Mouse (Mus musculus): ENCODE measurements at regions not wholly inside any gene's neighbourhood (a gene's known extent, or its start where the extent isn't known, plus 50 kb on each side); places are given as distances from the start of the nearest gene placed in this dataset.

- Histone ChIP-seq H3K9ac (replicated peaks) (no peak overlapping the region), H3K36me3 (no peaks in the 10 kb centered on the region), H3K4me3 (no peak overlapping the region), H3K9me3 (0 out of 2 replicates have a peak, but pooled peaks cover 2% of the 10 kb centered on the region), H3K4me1 (no peaks in the 10 kb centered on the region), H3K4me2 (replicated peaks) (no peak overlapping the region), H3K27me3 (no peaks in the 10 kb centered on the region), H3K27ac (replicated peaks) (no peak overlapping the region)
- 49% methylated on average over 3 of the region's 3 CpGs for WGBS
- ATAC-seq (ENCODE audit: low FRiP score, low read depth), result no peak
Observed at GRCm38 (mm10) chr11:66789997-66790396, 121.8 kb upstream of the Pirt start.

GRCm38 (mm10) chr11:66806887-66807286 is 104.9 kb upstream of the Pirt start:
- H3K4me1 ChIP-seq, result no peaks in the 10 kb centered on the region
- no peak for ATAC-seq (ENCODE audit: low FRiP score, low read depth)
- no peak overlapping the region for H3K27ac ChIP-seq (replicated peaks)
- no peak overlapping the region for H3K9ac ChIP-seq (replicated peaks)
- no peaks in the 10 kb centered on the region for H3K27me3 ChIP-seq
- 97% methylated on average over 5 of the region's 5 CpGs for WGBS
- H3K36me3 ChIP-seq, result no peaks in the 10 kb centered on the region
- H3K9me3 ChIP-seq, result no peaks in the 10 kb centered on the region
- no peak overlapping the region for H3K4me3 ChIP-seq
- no peak overlapping the region for H3K4me2 ChIP-seq (replicated peaks)

GRCm38 (mm10) chr11:66813310-66813709 is 98.5 kb upstream of the Pirt start:
- Histone ChIP-seq H3K4me3 (no peak overlapping the region), H3K4me1 (no peaks in the 10 kb centered on the region), H3K27ac (replicated peaks) (no peak overlapping the region), H3K4me2 (replicated peaks) (no peak overlapping the region), H3K36me3 (no peaks in the 10 kb centered on the region), H3K27me3 (no peaks in the 10 kb centered on the region), H3K9ac (replicated peaks) (no peak overlapping the region), H3K9me3 (no peaks in the 10 kb centered on the region)
- WGBS, result 77% methylated on average over 5 of the region's 5 CpGs
- no peak for ATAC-seq (ENCODE audit: low FRiP score, low read depth)

DNA sequence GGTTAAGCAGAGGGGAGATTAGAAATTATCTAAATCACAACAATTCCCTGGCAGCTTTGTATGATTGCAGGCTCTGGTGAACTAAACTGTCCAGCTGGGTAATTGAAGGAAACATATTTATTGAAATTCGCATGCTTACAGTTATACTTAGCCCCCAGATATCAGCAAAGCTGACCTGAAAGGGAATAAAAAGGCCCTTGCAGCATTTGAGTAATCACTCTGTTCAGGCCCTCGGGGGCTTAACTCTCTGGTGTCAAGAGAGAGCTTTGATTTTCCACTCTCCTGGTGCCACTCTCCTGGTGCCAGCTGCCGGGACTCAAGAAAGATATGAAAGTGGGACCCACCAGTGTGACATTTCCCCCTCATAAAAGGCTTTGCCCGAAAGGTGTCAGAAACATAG is 98.0 kb upstream of the Pirt start:
- WGBS, result 53% methylated on average over 4 of the region's 4 CpGs

DNA sequence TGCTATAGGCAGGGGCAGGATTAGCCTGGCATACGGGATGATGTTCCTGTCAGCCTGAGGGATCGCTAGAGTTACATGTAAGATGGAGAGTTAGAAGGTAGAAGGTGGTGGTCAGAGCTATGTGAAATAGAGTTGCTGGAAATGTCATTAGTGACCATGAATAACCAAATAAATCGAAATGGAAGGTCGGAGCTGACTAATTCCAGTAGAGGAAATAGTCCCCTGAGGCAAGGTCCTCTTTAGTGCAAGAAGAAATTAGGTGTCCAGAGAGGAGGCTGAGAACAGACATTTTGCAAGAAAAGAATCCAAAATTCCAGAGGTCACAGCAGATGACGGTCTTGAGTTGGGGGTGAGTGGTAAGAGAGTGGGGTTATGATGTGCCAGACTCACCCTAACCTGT is 75.9 kb upstream of the Pirt start:
- H3K4me3 ChIP-seq, result no peak overlapping the region
- no peaks in the 10 kb centered on the region for H3K36me3 ChIP-seq
- no peak for ATAC-seq (ENCODE audit: low FRiP score, low read depth)
- H3K4me2 ChIP-seq (replicated peaks), result no peak overlapping the region
- H3K27me3 ChIP-seq, result peaks cover 13% of the 10 kb centered on the region; the same call in 1 of the 2 replicates
- no peaks in the 10 kb centered on the region for H3K9me3 ChIP-seq
- WGBS, result 89% methylated on average over 5 of the region's 5 CpGs
- no peak overlapping the region for H3K9ac ChIP-seq (replicated peaks)
- H3K4me1 ChIP-seq, result peaks cover 5% of the 10 kb centered on the region; the same call in 1 of the 2 replicates
- H3K27ac ChIP-seq (replicated peaks), result no peak overlapping the region

More for the DNA sequence above, 98.0 kb upstream of the Pirt start:
- Histone ChIP-seq H3K4me3 (no peak overlapping the region), H3K27me3 (no peaks in the 10 kb centered on the region), H3K9me3 (no peaks in the 10 kb centered on the region), H3K9ac (replicated peaks) (no peak overlapping the region), H3K4me1 (no peaks in the 10 kb centered on the region), H3K27ac (replicated peaks) (no peak overlapping the region), H3K36me3 (no peaks in the 10 kb centered on the region), H3K4me2 (replicated peaks) (no peak overlapping the region)
- no peak for ATAC-seq (ENCODE audit: low FRiP score, low read depth)

- Histone ChIP-seq H3K9me3 (no peaks in the 10 kb centered on the region), H3K4me3 (no peak overlapping the region), H3K4me1 (peaks cover 5% of the 10 kb centered on the region; the same call in 1 of the 2 replicates), H3K27ac (replicated peaks) (no peak overlapping the region), H3K4me2 (replicated peaks) (no peak overlapping the region), H3K27me3 (peaks cover 13% of the 10 kb centered on the region; the same call in 1 of the 2 replicates), H3K9ac (replicated peaks) (no peak overlapping the region), H3K36me3 (no peaks in the 10 kb centered on the region)
- 66% methylated on average over 2 of the region's 2 CpGs for WGBS
- 0 out of 2 replicates have a peak, but pooled peaks have one; percentile 38 for ATAC-seq (ENCODE audit: low FRiP score, low read depth)
Observed at GRCm38 (mm10) chr11:66836633-66837380, 75.0 kb upstream of the Pirt start.

DNA sequence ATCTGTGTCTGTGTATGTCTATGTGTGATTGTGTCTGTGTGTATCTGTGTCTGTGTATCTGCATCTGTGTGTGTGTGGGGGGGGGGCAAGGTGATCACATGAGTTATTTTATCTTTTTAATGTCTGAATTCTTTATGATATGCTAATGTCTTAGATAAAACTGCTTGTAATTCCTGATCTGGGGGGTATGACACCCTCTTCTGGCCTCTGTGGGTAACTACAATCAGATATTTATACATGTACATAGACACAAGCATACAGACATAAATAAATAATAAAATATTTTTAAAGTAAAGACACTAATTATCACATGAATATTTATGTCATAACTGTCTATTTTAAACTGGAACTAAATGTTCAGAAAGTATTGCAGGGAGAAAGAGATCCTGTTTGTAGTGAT is 66.5 kb upstream of the Pirt start:
- H3K4me1 ChIP-seq, result peaks cover 17% of the 10 kb centered on the region
- no peak overlapping the region for H3K4me3 ChIP-seq
- no peaks in the 10 kb centered on the region; the same call in 1 of the 2 replicates for H3K27me3 ChIP-seq
- no peaks in the 10 kb centered on the region for H3K9me3 ChIP-seq
- H3K4me2 ChIP-seq (replicated peaks), result no peak overlapping the region
- H3K36me3 ChIP-seq, result no peaks in the 10 kb centered on the region
- ATAC-seq (ENCODE audit: low FRiP score, low read depth), result no peak
- no peak overlapping the region; the same call in 1 of the 2 replicates for H3K27ac ChIP-seq (replicated peaks)
- H3K9ac ChIP-seq (replicated peaks), result no peak overlapping the region

DNA sequence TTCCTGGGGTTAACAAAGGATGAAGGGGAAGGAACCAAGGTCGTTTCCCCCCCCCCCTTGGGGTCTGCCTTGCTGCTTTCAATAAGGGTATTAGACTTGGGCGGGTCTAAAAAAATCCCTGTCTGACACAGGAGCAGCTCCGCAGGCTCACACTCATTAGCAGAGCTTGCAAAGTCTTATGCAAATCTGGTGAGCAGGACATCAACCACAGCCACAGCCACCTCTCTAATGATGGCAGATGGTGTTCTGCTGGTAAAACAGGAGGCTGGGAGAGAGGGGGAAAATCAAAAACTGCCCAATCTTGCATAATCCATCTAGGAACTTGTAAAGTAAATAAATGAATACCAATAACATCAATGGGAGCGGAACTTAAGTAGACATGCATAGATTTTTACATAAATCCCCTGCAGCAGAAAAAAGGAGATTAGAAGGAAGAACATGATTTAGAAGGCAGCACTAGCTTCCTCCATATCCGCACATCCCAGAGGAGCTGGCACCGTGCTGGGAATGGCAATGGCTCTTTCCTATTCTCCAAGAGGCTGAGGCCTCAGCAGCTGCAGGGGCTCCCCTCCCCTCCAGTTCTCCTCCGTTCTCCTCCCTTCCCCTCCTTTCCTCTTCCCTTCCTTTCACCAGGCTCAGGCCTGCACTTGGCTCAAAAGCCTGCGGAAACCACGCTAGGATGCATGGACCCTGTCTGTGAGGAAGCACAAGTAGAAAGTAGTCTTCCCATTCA is 65.6 kb upstream of the Pirt start:
- no peak overlapping the region for H3K9ac ChIP-seq (replicated peaks)

More for the DNA sequence above, 65.6 kb upstream of the Pirt start:
- Histone ChIP-seq H3K27me3 (no peaks in the 10 kb centered on the region; the same call in 1 of the 2 replicates), H3K4me3 (no peak overlapping the region), H3K4me2 (replicated peaks) (no peak overlapping the region), H3K36me3 (no peaks in the 10 kb centered on the region), H3K9me3 (no peaks in the 10 kb centered on the region), H3K4me1 (peaks cover 17% of the 10 kb centered on the region), H3K27ac (replicated peaks) (peak overlapping the region; percentile 78)
- WGBS, result 10% methylated on average over 9 of the region's 9 CpGs
- peak; percentile 95 for ATAC-seq (ENCODE audit: low FRiP score, low read depth)

Data from midbrain, embryonic 12.5 days (tissue).